Mouse (Mus musculus) heart, adult 9 months (tissue): ENCODE results near the gene Psd4.

Experiments used
- DNase-seq, 2 experiments: peaks; one replicate each; pipeline ENCODE4 v3.0.0; 2022; ENCODE audit warnings: low spot score in 2 of 2

The Psd4 gene

DNA sequence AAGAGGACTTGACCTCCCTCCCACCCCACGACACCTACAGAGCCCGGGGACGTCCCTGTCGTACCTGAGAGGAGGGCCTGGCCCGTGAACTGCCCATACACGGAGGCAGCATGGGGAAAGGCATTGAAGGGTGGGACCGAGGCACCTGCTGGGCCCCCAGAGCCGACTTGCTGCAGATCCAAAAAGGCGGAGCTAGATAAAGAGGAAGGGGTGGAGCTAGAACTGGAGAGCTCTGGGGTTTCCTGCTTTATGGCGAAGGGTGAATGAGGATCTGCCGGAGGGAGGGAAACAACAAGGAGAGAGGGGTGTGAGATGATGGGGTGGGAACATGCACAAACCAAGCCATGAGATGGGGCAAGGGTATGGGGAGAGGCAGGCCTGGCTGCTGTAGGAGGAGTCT lies 68.3 kb downstream of the Psd4 start:
- DNase-seq = no peak

DNA sequence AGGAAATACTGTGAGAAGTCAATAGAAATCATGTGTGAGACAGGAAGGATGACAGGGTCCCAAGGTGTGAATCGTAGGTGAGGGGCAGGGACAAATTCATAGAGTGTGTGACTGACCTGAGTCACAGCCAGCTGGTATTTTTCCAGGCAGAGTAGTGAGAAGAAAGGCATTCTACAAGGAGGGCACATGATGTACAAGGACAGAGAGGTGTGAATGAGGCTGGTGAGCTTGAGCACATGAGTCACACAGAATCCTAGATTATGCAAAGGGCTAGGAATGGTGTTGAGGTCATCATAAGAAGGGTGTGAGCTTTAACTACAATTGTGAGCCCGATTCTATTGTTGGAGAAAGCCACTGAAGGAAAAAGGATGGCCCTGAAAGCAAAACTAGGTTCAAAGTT lies 72.7 kb downstream of the Psd4 start:
- no peak for DNase-seq

DNA sequence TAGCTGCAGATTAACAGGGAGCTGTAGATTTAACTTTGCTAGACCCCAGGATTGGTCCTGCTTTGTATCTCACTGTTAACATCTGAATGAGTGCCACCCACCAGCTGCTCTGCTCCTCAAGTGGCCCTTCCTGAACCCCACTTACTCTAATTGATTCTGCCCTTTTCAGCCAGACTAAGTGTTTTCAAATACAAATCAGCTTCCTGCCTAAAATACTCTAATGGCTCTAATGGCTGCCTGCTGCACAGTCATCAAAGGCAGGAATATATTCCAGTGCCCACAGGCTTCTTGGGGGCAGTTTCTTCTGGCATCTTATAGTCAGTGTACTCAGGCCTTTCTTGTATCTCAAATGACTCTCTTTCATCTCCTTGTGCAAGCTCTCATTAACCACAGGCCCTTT lies 74.5 kb downstream of the Psd4 start:
- DNase-seq = no peak

DNA sequence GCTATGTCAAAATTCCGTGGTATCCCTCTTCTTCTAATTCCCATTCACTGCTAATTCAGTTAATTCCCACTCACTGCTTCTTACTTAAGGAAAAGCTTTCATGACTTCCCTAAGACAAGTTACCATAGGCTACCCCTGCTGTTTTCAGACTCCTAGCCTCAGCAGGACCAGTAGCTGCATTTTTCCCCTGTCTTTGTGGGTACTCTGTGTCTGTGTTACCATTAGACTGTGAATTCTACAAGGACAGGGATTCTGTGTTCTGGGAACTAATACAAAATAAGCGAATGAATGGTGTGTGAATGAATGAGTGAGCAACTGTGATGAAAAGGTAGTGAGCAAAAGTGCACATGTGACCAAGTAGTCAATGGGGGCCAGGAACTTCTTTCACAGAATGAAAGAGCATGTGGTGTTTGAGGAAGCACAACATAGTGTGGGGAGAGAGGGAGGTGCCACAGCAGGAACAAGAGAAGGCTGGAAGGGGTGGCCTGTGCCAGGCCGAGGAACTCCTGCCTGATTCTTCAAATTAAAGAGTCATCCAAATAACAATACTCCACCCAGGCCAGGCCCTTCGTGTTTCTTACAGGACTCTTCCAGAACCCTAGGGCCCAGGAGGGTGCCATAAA lies 75.0 kb downstream of the Psd4 start:
- DNase-seq = no peak

DNA sequence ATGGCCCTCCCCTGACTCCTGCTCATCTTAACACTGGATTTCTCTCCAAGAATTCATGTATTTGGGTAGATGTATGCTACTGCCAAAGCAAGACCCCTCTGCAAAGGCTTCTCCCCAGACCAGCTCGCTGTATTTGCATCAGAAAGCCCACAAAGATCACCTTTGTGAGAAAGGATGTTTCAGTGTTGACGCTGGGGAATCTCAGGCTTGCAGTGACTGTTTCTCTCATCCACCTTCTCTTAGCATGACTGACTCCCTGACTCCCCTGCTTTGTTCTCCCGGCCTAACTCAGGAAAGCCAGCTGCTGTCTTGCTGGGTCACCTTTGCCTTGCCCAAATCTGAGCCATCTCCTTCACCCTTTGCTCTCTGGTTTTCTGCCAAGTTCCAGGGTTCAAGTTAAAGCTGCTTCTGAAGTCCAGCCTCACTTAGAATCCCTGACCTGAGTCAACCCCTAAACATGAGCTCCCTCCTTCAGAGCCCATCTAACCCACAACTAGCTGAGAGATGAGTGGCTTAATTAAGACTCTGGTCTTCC lies 75.9 kb downstream of the Psd4 start:
- DNase-seq = no peak

DNA sequence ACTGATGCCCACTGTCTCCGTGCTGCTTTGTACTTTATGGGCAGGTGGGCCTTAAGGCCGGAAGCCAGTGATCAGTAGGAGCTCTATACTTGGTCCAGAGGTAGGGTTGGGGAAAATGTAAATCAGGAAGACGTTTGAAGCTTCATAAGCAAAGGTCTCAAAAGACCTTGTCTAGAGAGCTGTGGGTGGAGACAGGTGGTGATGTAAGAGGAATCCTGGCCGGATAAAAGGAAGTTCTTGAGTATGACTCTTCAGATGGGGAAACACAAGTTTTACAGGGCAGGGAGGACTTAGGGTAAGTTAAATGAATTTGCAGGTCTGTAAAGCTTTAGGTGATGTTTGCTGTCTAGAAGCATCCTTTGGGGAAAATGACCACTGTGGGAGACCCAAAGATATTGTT lies 81.7 kb downstream of the Psd4 start:
- no peak for DNase-seq

DNA sequence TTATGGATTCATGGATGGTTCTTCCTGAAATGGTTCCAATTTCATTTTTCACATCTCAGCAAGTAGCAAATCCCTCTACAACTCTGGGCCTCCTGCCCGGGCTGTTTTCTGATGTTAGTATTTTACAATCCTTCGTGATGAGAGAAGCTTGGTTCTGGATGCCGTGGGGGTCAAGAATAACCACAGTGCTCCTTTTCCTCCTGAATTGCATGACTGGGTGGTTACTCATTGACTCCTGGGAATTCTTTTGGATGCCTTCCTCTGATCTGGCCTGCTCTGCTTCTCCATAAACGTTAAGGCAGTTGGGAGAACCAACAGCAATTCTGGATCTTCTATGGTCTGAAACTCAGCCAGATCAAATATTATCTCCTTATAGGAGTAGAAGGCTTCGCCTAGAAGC lies 85.8 kb downstream of the Psd4 start:
- DNase-seq = peak; percentile 42 to 57

DNA sequence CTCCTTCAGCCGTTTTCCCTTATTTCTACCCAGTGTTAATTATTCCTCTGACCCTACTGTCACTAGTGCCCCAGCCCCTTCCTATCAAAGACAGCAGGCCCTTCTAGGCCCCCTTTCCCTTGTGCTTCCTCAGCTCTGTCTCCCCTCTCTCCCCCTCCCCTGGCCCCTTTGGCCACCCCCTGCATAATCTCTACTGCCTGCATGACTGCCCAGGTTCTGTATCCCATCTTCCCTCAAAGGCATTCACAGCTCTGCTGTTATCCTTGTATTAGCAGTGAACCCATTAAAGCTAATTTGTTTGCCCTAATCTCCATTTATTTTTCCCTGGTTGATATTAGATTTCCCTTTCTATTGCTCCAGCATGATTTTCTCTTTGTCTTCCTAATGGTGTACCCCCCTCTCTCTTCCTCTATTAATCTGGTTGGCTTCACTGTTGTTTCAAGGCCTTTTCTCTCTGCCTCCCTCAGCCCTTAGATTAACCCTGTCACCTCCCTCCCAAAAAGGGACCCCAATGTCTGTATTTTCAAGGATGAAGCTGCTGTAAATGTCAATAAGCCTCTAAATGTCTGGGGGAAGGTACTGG lies 87.1 kb downstream of the Psd4 start:
- DNase-seq = no peak

DNA sequence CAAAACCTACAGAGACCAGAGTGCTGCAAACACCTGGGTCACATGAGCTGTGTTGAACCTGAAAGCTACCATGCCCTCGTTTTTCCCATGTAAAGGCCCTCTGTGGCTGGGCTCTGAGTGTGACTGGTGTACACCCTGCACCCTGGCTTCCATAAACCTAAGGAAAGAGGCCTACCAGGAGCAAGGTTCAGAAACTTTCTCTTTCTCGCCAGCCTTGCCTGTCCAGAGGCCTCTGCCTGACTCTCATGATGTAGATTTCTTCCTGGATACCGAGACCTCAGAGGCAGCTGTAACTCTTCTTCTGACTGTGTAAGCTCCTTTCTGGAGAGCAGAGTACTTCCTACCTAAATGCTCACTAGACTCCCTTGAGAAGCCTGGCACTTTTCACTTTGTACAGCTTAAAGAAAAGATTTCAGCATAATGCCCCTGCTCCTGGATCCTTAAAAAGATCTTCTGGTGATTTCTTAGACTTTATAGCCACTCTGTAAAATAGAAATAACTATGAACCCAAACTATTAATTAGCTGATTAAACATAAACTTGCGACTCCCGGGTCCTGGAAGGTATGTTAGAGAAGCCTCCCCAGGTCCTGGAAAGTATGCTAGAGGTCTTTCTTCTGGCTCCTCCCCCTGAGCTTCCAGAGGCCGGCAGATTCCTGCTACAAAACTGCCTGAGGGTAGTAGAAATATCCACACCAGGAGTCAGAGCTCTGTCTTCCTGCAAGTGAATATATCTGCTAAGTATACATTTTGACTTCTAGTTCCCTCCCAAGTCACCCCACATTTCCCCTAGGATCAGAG lies 87.9 kb downstream of the Psd4 start:
- DNase-seq = no peak

DNA sequence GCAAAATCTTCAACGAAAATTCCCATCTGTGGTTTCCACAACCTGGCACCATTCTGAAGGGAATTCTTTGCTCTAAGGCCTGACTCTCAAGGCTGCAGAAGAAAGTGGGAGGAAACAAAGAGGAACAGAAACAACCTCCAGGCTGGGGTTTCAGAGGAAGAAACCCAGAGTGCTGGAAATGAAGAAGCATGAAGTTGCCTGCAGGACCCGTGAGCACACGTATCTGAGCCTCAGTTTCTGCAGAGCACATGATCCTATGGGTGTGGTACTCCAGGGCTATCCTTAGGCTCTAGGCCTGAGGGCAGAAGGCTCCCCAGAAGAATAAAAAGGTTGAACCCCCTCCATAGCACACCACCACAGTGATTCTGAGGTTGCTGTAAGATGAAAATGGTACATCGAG lies 89.5 kb downstream of the Psd4 start:
- no peak for DNase-seq

DNA sequence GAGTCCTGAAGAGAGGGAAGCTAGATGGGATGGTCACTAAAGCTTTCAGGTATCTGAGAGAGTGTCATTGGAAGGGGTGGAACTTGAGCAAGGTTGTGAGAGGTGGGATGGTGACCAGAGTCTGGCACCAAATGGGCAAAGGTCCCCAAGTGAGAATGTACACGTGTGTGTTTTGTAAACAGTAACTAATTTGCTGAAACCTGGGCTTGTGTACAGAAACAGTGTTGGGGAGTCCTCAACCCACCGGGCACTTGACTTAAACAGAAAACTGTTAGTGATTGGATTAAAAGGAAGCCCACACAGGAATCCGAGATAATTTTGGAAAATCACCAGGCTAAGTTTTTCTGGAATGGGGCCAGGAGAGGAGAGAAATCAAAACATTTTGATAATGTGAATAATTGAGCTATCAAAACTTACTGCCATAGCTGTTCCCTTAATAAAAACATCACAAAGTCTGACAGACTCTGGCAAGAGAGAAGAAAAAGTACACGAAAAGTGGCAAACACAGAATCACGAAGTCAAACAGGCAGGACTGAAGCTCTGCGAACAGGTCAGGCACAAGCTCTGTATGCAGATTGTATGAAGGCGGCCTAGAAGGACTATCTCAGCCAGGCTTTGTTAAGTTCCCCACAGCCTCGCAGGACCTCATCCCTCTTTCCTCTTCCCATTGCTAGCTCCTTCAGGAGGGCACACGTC lies 92.9 kb downstream of the Psd4 start:
- DNase-seq = no peak

DNA sequence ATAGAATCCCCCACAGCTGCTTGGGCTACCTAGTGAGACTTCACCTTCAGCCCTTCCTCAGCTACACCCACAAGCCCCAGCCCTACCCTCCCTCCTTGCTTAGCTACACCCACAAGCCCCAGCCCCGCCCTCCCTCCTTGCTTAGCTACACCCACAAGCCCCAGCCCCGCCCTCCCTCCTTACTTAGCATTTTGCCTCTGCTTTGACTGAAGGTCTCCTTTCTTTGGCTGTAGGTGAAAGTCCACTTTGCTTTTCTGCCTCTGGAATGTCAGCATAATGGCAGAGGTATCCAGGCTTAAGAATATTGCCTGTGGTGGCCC lies 93.4 kb downstream of the Psd4 start:
- DNase-seq = no peak
